Mouse (Mus musculus) frontal cortex, postnatal 25 days (tissue): ENCODE data around the gene Atp2c2.

Experiments used
- DNase-seq, 2 experiments: peaks; one replicate each; pipeline ENCODE4 v3.0.0; 2022; ENCODE audit warnings: low spot score in 2 of 2

Atp2c2 gene

GRCm38 (mm10) chr8:119702965-119703364, 3.2 kb downstream of the Atp2c2 start:
- DNase-seq, result no peak

GRCm38 (mm10) chr8:119707146-119707545, 7.3 kb downstream of the Atp2c2 start:
- no peak for DNase-seq

DNA sequence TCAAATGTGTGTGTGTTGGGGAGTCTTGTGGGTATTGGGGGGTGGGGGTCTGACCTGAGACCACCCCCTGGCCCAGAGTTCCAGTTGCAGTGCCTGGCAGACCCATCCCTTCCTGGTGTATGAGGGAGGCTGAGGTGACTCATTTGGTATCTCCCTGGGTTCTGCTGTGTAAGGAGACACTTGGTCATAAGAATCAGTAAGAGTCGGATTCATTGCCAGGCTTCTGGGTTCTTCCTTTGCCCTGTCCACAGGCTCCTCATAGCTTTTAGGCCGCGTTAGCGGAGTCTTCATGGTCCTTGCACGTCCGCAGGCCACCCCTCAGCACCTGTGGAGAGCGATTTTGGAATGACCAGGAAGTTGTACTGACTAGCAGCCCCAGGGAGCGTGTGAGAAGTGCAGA, 8.7 kb downstream of the Atp2c2 start:
- DNase-seq, result no peak

DNA sequence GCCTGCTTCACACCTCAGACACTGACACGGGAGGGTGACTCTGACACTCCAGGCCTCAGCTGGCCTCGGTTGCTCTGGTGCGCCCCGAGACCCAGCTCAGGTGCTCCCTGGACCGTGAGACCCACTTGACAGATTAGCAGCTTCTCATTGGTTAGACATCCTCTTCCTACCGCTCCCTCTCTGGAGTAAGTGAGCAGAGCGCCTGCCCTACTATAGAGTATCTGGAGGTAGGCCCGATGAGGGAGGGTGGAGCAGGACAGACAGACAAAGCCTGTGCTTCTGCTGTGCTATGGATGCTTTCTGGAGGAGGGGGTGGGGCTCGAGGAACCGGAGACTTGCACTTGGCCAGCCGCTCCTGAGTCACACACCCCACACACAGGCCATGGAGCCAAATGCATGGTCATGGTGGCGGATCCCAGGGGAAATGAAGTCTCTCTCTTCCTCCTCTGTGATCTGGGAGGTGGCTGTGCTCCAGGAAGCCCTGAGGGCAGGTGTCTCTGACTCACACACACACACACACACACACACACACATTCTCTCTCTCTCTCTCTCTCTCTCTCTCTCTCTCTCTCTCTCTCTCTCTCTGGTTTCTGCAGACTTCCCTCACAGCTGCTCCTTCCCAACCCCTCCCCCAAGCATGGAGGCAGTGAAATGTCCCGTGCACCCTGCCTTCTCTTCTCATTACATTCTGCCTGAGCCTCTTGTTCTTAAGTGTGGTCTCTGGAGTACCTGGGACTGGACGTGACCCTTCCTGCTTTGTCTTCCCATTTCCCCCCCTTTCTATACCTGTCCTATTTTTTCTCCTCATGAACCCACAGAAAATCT, 9.3 kb downstream of the Atp2c2 start:
- no peak for DNase-seq

- DNase-seq, result no peak
These were observed 9.9 kb downstream of the Atp2c2 start for GRCm38 (mm10) chr8:119709703-119710093.

DNA sequence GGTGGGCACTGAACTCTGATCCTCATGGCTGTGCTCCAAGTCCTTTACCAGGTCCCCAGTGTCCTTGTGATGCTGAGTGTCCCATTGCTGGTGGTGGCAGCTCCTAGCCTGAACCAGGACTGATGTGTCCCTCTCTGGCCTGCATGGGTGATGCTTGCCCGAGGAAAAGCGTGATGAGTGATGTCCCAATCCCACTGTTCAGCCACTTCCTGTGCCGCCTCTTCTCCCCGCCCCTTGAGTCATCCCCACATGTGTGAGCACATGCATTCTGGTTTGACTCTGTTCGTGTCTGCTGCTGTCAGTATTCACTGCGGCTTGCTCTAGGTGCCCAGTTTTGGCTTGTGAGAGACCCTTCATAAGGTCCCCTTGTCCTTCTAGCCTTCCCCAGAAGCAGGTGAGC, 12.4 kb downstream of the Atp2c2 start:
- no peak for DNase-seq

- no peak for DNase-seq
These were observed 13.6 kb downstream of the Atp2c2 start for GRCm38 (mm10) chr8:119713421-119713820.

DNA sequence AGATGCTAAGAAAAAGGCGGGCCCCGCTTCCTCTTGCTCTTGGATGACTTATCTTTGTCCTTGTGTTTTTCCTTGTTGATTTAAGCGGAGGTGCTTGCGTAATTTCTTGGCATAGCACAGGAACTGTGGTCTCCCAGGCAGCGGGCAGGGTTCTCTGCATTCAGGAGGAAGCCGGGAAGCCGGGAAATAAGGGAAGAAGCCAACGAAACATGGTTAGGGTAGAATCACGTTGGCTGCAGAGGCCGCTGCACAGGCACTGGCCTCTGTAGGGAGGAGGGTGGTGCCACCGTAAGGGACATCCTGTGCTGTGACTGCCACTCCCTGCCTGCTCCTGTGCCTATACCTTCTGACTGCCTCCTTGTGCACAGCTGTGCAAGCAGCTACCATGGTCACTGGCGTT, 15.4 kb downstream of the Atp2c2 start:
- DNase-seq, result no peak

- no peak for DNase-seq
These were observed 17.0 kb downstream of the Atp2c2 start for GRCm38 (mm10) chr8:119716730-119717299.

GRCm38 (mm10) chr8:119717765-119718164, 18.0 kb downstream of the Atp2c2 start:
- DNase-seq, result no peak

DNA sequence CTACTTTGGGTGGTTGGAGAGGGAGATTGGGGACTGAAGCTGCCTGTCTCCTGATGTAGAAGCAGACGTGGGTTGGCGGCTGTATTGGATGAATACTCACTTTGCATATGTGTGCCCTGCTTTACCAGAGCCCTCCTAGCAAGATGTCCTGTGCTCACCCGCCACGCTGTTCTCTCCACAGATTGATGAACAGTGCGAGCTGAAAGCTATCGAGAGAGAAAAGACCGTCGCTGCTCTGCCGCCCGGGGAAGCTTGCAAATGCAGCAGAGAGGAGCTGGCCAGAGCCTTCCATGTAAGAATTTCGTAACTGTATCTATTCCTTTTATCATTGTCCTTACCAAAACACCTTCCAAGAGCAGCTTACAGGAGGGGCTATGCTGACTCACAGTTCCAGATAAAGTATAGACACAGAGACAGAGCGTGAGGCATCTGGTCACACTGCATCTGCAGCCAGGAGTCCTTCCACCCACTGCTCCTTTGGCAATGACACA, 19.2 kb downstream of the Atp2c2 start:
- DNase-seq, result peak in 1 of 2 experiments; percentile 9

- no peak for DNase-seq
These were observed 22.5 kb downstream of the Atp2c2 start for GRCm38 (mm10) chr8:119722348-119722747.

DNA sequence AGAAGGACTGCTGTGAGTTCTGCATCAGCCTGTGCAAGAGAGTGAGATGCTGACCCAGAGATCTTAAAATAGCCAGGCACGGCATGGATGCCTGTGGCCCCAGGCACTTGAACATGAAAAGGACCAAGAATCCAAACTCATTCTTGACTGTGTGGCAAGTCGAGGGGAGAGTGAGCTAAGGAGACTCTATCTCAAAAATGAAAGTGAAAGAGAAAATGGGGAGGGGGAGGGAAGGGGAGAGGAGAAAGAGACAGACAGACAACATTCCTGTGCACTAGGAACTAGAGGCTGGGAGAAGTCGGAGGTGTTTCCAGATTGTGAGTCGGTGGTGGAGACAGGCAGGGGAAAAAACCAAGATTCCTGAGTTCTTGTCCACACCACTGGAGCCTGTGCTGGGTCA, 23.9 kb downstream of the Atp2c2 start:
- DNase-seq, result no peak

- no peak for DNase-seq
These were observed 24.8 kb downstream of the Atp2c2 start for GRCm38 (mm10) chr8:119724596-119724995.

GRCm38 (mm10) chr8:119727093-119727492, 27.3 kb downstream of the Atp2c2 start:
- DNase-seq, result no peak

- DNase-seq, result no peak
These were observed 28.6 kb downstream of the Atp2c2 start for GRCm38 (mm10) chr8:119728351-119728895.

DNA sequence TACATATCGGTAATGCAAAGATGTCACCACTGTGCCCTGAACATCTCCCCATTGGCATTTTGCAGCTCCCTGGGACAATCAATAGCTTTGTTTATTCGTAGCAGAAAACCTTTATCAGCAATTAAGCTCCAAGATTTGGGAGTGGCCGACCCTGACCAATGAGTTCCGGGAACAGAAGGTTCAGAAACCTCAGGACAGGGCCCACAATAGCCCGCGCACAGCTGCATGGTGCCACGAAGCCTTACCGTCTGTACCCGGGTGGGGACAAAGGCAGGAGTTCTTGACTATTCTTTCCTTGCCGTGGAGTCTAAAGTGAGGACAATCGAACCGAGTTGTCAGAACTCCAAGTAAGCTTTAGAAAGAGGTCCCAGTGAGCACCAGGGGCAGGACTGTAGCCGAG, 32.3 kb downstream of the Atp2c2 start:
- DNase-seq, result no peak

GRCm38 (mm10) chr8:119736348-119736917, 36.6 kb downstream of the Atp2c2 start:
- DNase-seq, result no peak

- no peak for DNase-seq
These were observed 37.5 kb downstream of the Atp2c2 start for GRCm38 (mm10) chr8:119737093-119737900.

- no peak for DNase-seq
These were observed 38.5 kb downstream of the Atp2c2 start for GRCm38 (mm10) chr8:119738129-119738907.

DNA sequence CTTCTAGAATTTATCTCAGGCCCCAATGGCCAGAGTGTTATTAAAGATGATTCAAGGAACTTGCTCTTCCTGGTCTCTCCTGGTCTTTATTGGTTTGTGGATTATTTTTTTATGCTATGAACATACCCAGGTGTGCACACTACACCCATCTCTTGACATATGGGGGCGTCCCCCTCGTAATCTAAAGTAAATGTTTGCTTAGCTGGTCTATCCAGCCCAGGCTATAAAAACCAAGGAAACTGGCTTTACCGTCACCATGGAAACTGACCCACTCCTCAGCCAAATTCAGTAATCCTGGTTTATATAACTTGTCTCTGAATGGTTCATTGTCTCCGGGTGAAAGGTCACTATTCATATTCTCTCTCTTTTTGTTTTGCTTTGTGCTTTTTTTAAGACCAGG, 40.8 kb downstream of the Atp2c2 start:
- DNase-seq, result no peak
